Mouse (Mus musculus) lung, postnatal 0 days (tissue): Measurements from ENCODE around the gene Mtx1.

Experiments
- CTCF ChIP-seq: IDR thresholded peaks from 2 replicates; pipeline ENCODE4 v1.5.1; 2016; ENCODE audit warnings: antibody characterized with exemption, mild to moderate bottlenecking
- EP300 ChIP-seq: IDR thresholded peaks from 2 replicates; pipeline ENCODE4 v1.6.1; 2016; ENCODE audit warnings: antibody characterized with exemption, mild to moderate bottlenecking, control low read depth

- TF ChIP-seq EP300 (no peak), CTCF (no peak)
These were observed 27.0 kb downstream of the Mtx1 start for GRCm38 (mm10) chr3:89199839-89200238.
